Mouse (Mus musculus): ENCODE measurements around the gene Pate4.

- no peak for TF ChIP-seq POLR2A (IDR thresholded peaks at IDR 0.05; ENCODE audit: insufficient read depth, low read depth, low read length)
- TF ChIP-seq CTCF (IDR thresholded peaks at IDR 0.05; ENCODE audit: insufficient read depth, low read depth, low read length) = no peak
Measured at GRCm38 (mm10) chr9:35564536-35565240, 47.1 kb downstream of the Pate4 start.
